Mouse (Mus musculus) forebrain, embryonic 11.5 days (tissue): ENCODE data around the gene Pou6f1. TPM values are rescaled to one million over a fixed set of nuclear protein-coding genes. Genes with fewer than 3 reads are reported as not detected.

Experiments
- ATAC-seq: fragments of 200-750 bp; cut with Nextera tagmentation; replicated peaks from 2 replicates; pipeline ENCODE4 v1.8.0; 2017; ENCODE audit warnings: moderate TSS enrichment; ENCODE audit not compliant: low FRiP score
- DNase-seq: peaks from one replicate; pipeline ENCODE4 v3.0.0-alpha.2; 2017; ENCODE audit warnings: low spot score
- H3K27ac ChIP-seq: fragments of 300-500 bp; sonication (generic); 2 replicates; pipeline ENCODE4 v1.5.1; 2014; ENCODE audit warnings: low read depth, low read length
- H3K27me3 ChIP-seq: fragments of 300-500 bp; sonication (generic); 2 replicates; pipeline ENCODE4 v1.6.1; 2014; ENCODE audit warnings: mild to moderate bottlenecking, low read length, mixed read lengths; ENCODE audit not compliant: control insufficient read depth, insufficient read depth
- H3K36me3 ChIP-seq: fragments of 300-500 bp; sonication (generic); 2 replicates; pipeline ENCODE4 v1.6.1; 2014; ENCODE audit warnings: mild to moderate bottlenecking, low read length, moderate library complexity, mixed read lengths; ENCODE audit not compliant: control insufficient read depth, insufficient read depth
- H3K4me1 ChIP-seq: fragments of 300-500 bp; sonication (generic); replicated peaks from 2 replicates; pipeline ENCODE4 v1.6.1; 2014; ENCODE audit warnings: low read length, mixed read lengths; ENCODE audit not compliant: control insufficient read depth, insufficient read depth
- H3K4me2 ChIP-seq: fragments of 300-500 bp; sonication (generic); 2 replicates; pipeline ENCODE4 v1.6.1; 2014; ENCODE audit warnings: low read depth, mild to moderate bottlenecking, low read length, moderate library complexity, mixed read lengths; ENCODE audit not compliant: severe bottlenecking
- H3K4me3 ChIP-seq: fragments of 300-500 bp; sonication (generic); 2 replicates; pipeline ENCODE4 v1.5.1; 2014; ENCODE audit warnings: low read depth, low read length
- H3K9ac ChIP-seq: fragments of 300-500 bp; sonication (generic); 2 replicates; pipeline ENCODE4 v1.6.1; 2014; ENCODE audit warnings: low read length
- H3K9me3 ChIP-seq: fragments of 300-500 bp; sonication (generic); 2 replicates; pipeline ENCODE4 v1.6.1; 2016; ENCODE audit warnings: low read length, mixed read lengths; ENCODE audit not compliant: control insufficient read depth
- WGBS: fragments of 180-500 bp; shearing (Covaris S2); extraction: QIAGEN DNeasy Blood & Tissue Kit; methylation state at CpG from one replicate; pipeline ENCODE4 v1.1.7; 2014; 5-methylcytosine and 5-hydroxymethylcytosine counted together
- polyA plus RNA-seq: library from polyadenylated mRNA; unstranded; fragments of >200 nt; fragmentation: Nextera tagmentation; extraction: Ambion mirVana; gene quantifications from 2 replicates; pipeline ENCODE4 v1.2.1, GENCODE M21; 2014

Gene Pou6f1
- polyA plus RNA-seq, result 15.6 and 17.1 TPM in 2 replicates

- H3K27ac ChIP-seq, result no peak within 1 kb of the TSS
- ATAC-seq, result peak; percentile 77
- peaks cover 9% of the 10 kb centered on the region for H3K4me1 ChIP-seq
- H3K9ac ChIP-seq, result peak within 1 kb of the TSS; percentile 87
- H3K4me2 ChIP-seq, result peak within 1 kb of the TSS; percentile 96
- WGBS, result under 1% methylated on average over 72 of the region's 76 CpGs
- H3K4me3 ChIP-seq, result peak within 1 kb of the TSS; percentile 81
- H3K9me3 ChIP-seq, result no peaks in the 10 kb centered on the region
- H3K36me3 ChIP-seq, result no peaks in the 10 kb centered on the region
- peak; percentile 69 for DNase-seq
- peaks cover 13% of the 10 kb centered on the region for H3K27me3 ChIP-seq
These were observed at the start of gene Pou6f1 for GRCm38 (mm10) chr15:100599276-100600046. TSS of gene Pou6f1 (minus strand) at chr15:100599984.

GRCm38 (mm10) chr15:100646161-100646560 is 46.4 kb upstream of the Pou6f1 start:
- no peaks in the 10 kb centered on the region for H3K9me3 ChIP-seq
- no peak overlapping the region for H3K27ac ChIP-seq
- no peaks in the 10 kb centered on the region for H3K4me1 ChIP-seq
- ATAC-seq (no peak), DNase-seq (no peak)
- H3K9ac ChIP-seq, result no peak overlapping the region
- H3K4me2 ChIP-seq, result no peak overlapping the region
- H3K4me3 ChIP-seq, result no peak overlapping the region
- no peaks in the 10 kb centered on the region for H3K36me3 ChIP-seq
- no peaks in the 10 kb centered on the region for H3K27me3 ChIP-seq
- WGBS, result 80% methylated on average over 6 of the region's 6 CpGs

GRCm38 (mm10) chr15:100642451-100642850 is 42.7 kb upstream of the Pou6f1 start:
- no peak overlapping the region for H3K4me2 ChIP-seq
- H3K9me3 ChIP-seq, result no peaks in the 10 kb centered on the region
- ATAC-seq (no peak), DNase-seq (no peak)
- no peak overlapping the region for H3K27ac ChIP-seq
- no peak overlapping the region for H3K9ac ChIP-seq
- no peaks in the 10 kb centered on the region for H3K4me1 ChIP-seq
- WGBS, result 92% methylated on average over 7 of the region's 7 CpGs
- no peaks in the 10 kb centered on the region for H3K36me3 ChIP-seq
- peaks cover 11% of the 10 kb centered on the region for H3K27me3 ChIP-seq
- H3K4me3 ChIP-seq, result no peak overlapping the region

DNA sequence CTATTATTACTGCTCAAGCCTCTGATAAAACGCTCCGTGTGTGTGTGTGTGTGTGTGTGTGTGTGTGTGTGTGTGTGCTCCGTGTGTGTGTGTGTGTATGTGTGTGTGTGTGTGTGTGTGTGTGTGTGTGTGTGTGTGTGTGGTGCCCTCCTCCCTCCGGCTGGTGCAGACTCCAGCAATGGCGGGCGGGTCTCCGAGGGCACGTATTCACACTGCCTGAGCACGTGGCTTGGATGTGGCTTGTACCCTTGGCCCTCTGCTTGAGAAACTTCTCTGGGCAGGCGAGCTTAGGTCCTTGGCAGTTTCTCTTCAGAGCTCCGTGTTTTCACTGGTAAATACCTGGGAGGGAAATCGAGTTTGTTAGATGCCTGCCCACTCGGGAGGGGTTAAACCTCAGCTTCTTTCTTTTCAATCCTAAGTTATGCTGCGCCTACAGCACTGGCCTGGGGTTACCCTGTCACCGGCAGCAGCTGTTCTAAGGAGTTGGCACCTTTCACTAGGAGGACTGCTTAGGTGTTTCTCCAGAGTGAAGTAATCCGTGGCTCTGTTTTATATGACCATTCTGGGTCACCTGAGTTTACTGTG is 41.5 kb upstream of the Pou6f1 start:
- no peak overlapping the region for H3K9ac ChIP-seq
- WGBS, result 77% methylated on average over 11 of the region's 16 CpGs
- H3K27me3 ChIP-seq, result peaks cover 23% of the 10 kb centered on the region
- no peaks in the 10 kb centered on the region for H3K9me3 ChIP-seq
- peaks cover 8% of the 10 kb centered on the region; the same call in 1 of the 2 replicates for H3K4me1 ChIP-seq
- H3K4me3 ChIP-seq, result no peak overlapping the region
- ATAC-seq (no peak), DNase-seq (no peak)
- H3K4me2 ChIP-seq, result no peak overlapping the region
- H3K27ac ChIP-seq, result no peak overlapping the region
- no peaks in the 10 kb centered on the region for H3K36me3 ChIP-seq

GRCm38 (mm10) chr15:100639972-100640750 is 40.4 kb upstream of the Pou6f1 start:
- ATAC-seq, result no peak
- Histone ChIP-seq H3K27me3 (peaks cover 34% of the 10 kb centered on the region), H3K9me3 (no peaks in the 10 kb centered on the region), H3K4me2 (no peak overlapping the region), H3K9ac (no peak overlapping the region), H3K4me3 (no peak overlapping the region), H3K27ac (no peak overlapping the region), H3K4me1 (peaks cover 10% of the 10 kb centered on the region; the same call in 1 of the 2 replicates), H3K36me3 (no peaks in the 10 kb centered on the region)
- DNase-seq, result no peak
- 81% methylated on average over 16 of the region's 16 CpGs for WGBS

GRCm38 (mm10) chr15:100637661-100638060 is 37.9 kb upstream of the Pou6f1 start:
- Histone ChIP-seq H3K9ac (no peak overlapping the region), H3K4me1 (peaks cover 10% of the 10 kb centered on the region; the same call in 1 of the 2 replicates), H3K36me3 (no peaks in the 10 kb centered on the region), H3K4me2 (no peak overlapping the region), H3K9me3 (no peaks in the 10 kb centered on the region), H3K4me3 (no peak overlapping the region), H3K27me3 (peaks cover 44% of the 10 kb centered on the region), H3K27ac (no peak overlapping the region)
- ATAC-seq, result no peak
- 22% methylated on average over 6 of the region's 6 CpGs for WGBS
- no peak for DNase-seq

DNA sequence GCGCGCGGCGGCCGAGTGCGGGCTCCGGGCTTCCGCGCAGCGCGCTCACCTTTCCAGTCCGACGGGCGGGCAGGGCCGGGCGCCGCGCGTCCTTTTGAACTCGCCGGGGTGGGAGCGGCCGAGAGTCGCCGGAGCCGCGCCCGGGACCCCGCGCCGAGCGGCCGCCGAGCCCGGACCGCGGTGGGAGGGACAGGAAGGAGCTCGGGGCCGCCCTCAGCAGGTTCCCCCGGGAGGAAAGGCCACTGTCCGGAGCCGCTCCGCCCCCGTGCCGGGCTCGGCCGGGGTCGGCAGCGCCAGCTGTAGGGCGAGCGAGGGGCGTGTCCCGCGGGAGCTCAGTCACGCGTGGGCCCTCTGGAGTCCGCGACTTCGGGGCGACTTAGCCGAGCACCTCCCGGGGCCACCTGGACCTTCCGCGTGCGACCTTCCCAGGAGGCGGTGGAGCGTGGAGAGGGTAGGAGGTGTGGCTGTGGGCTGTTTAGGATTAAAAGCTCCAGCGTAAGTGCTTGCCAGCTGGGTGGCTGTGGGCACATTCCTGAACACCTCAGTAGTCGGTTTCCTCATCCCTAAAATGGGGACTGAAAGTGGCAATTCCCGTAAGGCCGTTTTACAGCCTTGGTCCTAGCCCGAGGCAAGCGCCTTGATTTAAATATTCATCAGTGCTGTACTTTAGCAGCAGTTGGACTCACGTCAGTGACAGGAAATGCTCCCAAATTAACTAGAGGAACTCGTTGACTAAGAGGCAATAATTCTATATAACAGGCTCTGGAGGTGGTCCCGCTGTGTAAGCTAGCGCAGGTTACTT is 37.1 kb upstream of the Pou6f1 start, which contains the start of gene Smagp:
Gene Smagp (minus strand): TSS at position 241 of the 802 bp plus-strand sequence.
- peaks cover 10% of the 10 kb centered on the region; the same call in 1 of the 2 replicates for H3K4me1 ChIP-seq
- H3K4me3 ChIP-seq, result peak within 1 kb of the TSS; percentile 42
- peaks cover 44% of the 10 kb centered on the region for H3K27me3 ChIP-seq
- no peaks in the 10 kb centered on the region for H3K36me3 ChIP-seq
- H3K9ac ChIP-seq, result peak within 1 kb of the TSS; percentile 20; the same call in 1 of the 2 replicates
- under 1% methylated on average over 71 of the region's 77 CpGs for WGBS
- H3K9me3 ChIP-seq, result no peaks in the 10 kb centered on the region
- no peak within 1 kb of the TSS for H3K27ac ChIP-seq
- ATAC-seq (no peak), DNase-seq (peak; percentile 60)
- peak within 1 kb of the TSS; percentile 71 for H3K4me2 ChIP-seq
